Mouse (Mus musculus) right cerebral cortex, adult 18-20 months (tissue): ENCODE results near the gene Notum.

Experiments used
- DNase-seq: peaks from one replicate; pipeline ENCODE4 v3.0.0; 2022; ENCODE audit warnings: mixed read lengths

Notum gene

GRCm38 (mm10) chr11:120673594-120674122 is 12.7 kb upstream of the Notum start:
- no peak for DNase-seq

- peak; percentile 95 for DNase-seq
These were observed 12.0 kb upstream of the Notum start, which contains the start of gene Aspscr1 for GRCm38 (mm10) chr11:120672687-120673593. Gene Aspscr1 (plus strand): TSS chr11:120672973.

- no peak for DNase-seq
These were observed 5.6 kb upstream of the Notum start for GRCm38 (mm10) chr11:120666617-120667016.

- no peak for DNase-seq
These were observed 4.4 kb upstream of the Notum start for GRCm38 (mm10) chr11:120665406-120665805.

GRCm38 (mm10) chr11:120663714-120664113 is 2.7 kb upstream of the Notum start:
- DNase-seq = no peak

GRCm38 (mm10) chr11:120662759-120663158 is 1.8 kb upstream of the Notum start:
- no peak for DNase-seq

- no peak for DNase-seq
These were observed 487 bp downstream of the Notum start for GRCm38 (mm10) chr11:120660301-120661075.

GRCm38 (mm10) chr11:120659509-120660300 is 1.3 kb downstream of the Notum start:
- DNase-seq = no peak

- peak; percentile 65 for DNase-seq
These were observed 2.0 kb downstream of the Notum start for GRCm38 (mm10) chr11:120658876-120659410.

- no peak for DNase-seq
These were observed 3.7 kb downstream of the Notum start for GRCm38 (mm10) chr11:120657301-120657700.

- DNase-seq = no peak
These were observed 6.2 kb downstream of the Notum start for GRCm38 (mm10) chr11:120654741-120655140.

- no peak for DNase-seq
These were observed 9.1 kb downstream of the Notum start for GRCm38 (mm10) chr11:120651872-120652271.

- DNase-seq = peak; percentile 57
These were observed 12.9 kb downstream of the Notum start, which contains the start of gene Myadml2 for GRCm38 (mm10) chr11:120648001-120648476. Gene Myadml2 (minus strand): TSS chr11:120648158.

- DNase-seq = no peak
These were observed 13.7 kb downstream of the Notum start for GRCm38 (mm10) chr11:120647047-120647830.

GRCm38 (mm10) chr11:120643601-120643987 is 17.4 kb downstream of the Notum start, which contains the start of gene Pycr1:
Gene Pycr1 (minus strand): TSS chr11:120643769.
- DNase-seq = peak; percentile 95

- no peak for DNase-seq
These were observed 17.9 kb downstream of the Notum start for GRCm38 (mm10) chr11:120642939-120643600.

GRCm38 (mm10) chr11:120641869-120642268 is 19.1 kb downstream of the Notum start:
- DNase-seq = no peak

- DNase-seq = no peak
These were observed 19.7 kb downstream of the Notum start for GRCm38 (mm10) chr11:120641255-120641654.

- no peak for DNase-seq
These were observed 26.2 kb downstream of the Notum start for GRCm38 (mm10) chr11:120634810-120635209.
